Comparison of ENCODE assay signal across 9 mouse cellular contexts in the genomic region with DNA sequence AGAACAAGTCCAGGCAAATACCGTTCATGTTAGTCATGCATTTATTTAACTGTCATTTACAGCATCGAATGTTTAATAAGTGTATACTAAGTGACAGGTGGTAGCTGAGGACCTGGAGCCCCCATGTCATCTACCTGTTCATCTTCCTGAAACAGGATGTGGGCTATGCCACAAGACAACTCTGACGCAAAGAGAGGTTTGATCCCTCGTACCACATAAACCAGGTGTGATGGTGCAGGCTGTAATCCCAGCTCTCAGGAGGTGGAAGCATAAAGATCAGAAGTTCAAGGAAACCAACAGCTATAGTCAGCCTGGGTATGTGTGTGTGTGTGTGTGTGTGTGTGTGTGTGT. TPM values are rescaled to one million over a fixed set of nuclear protein-coding genes. Genes with fewer than 3 reads are reported as not detected.
DNase-seq lines count a peak whose midpoint lies in the region; ATAC-seq and TF ChIP-seq lines count a peak whose summit lies in the region.
"Had no signal": no experiment of that assay in that cellular context is flagged by ENCODE, and none has a peak within 500 bp of the region (broad histone marks: within the 10 kb centered on the region; RNA-seq: fewer than 3 reads in every experiment).

No protein-coding gene starts in this region.

- H3K79me2 ChIP-seq in MEL (ENCODE audit: control insufficient read depth, insufficient read depth, low read length, poor library complexity) = no peaks in the 10 kb centered on the region

- H3K27me3 ChIP-seq in heart, embryonic 12.5 days (replicated peaks) = no peaks in the 10 kb centered on the region
- peaks cover 5 to 9% of the 10 kb centered on the region in 2 experiments; a peak in 3 of 4 replicates for H3K27me3 ChIP-seq in MEL (ENCODE audit: control insufficient read depth in 1 of 2, insufficient read depth in 2 of 2, low read length in 2 of 2)
- no peaks in the 10 kb centered on the region; the same call in 1 of the 2 replicates for H3K27me3 ChIP-seq in hindbrain, embryonic 16.5 days (replicated peaks; ENCODE audit: control insufficient read depth, insufficient read depth, low read length)
- H3K27me3 ChIP-seq in midbrain, embryonic 14.5 days (ENCODE audit: control insufficient read depth, insufficient read depth, low read length) = no peaks in the 10 kb centered on the region

- DNase-seq in heart, adult 18-20 months = no peak
- DNase-seq in MEL (ENCODE audit: low read depth, low spot score) = no peak
- DNase-seq in midbrain, embryonic 14.5 days = no peak
- DNase-seq in right cerebral cortex, postnatal 4 days = no peak
- no peak for DNase-seq in right cerebral cortex, postnatal 14 days
- DNase-seq in cerebellum, adult 9-11 months = no peak

- TF ChIP-seq CTCF in MEL (IDR thresholded peaks at IDR 0.05 in 2 of 3, conservative IDR thresholded peaks at IDR 0.05 in 1 of 3; ENCODE audit: control insufficient read depth in 1 of 3, insufficient read depth in 1 of 3, low read depth in 2 of 3, low read length in 3 of 3, poor library complexity in 1 of 3, severe bottlenecking in 1 of 3) = no peak

- H3K9me3 ChIP-seq in heart, embryonic 12.5 days (replicated peaks) = no peaks in the 10 kb centered on the region
- H3K9me3 ChIP-seq in MEL (replicated peaks; ENCODE audit: insufficient read depth, low read length) = no peaks in the 10 kb centered on the region
- no peaks in the 10 kb centered on the region for H3K9me3 ChIP-seq in hindbrain, embryonic 16.5 days (ENCODE audit: control insufficient read depth, low read length)
- H3K9me3 ChIP-seq in midbrain, embryonic 14.5 days (ENCODE audit: control insufficient read depth, low read length) = no peaks in the 10 kb centered on the region
- H3K9me3 ChIP-seq: G1E had no signal

- peak overlapping the region; percentile 79 for H3K4me2 ChIP-seq in heart, embryonic 12.5 days
- peak overlapping the region; percentile 91 for H3K4me2 ChIP-seq in hindbrain, embryonic 16.5 days (ENCODE audit: low read length)
- peak overlapping the region; percentile 75 for H3K4me2 ChIP-seq in midbrain, embryonic 14.5 days (ENCODE audit: low read length)

- TF ChIP-seq EP300 in MEL (IDR thresholded peaks at IDR 0.05; ENCODE audit: low read depth in 1 of 2, low read length in 2 of 2) = no peak

- 41% methylated on average over 4 of the region's 4 CpGs for WGBS in heart, embryonic 12.5 days
- 45% methylated on average over 4 of the region's 4 CpGs for WGBS in hindbrain, embryonic 16.5 days
- WGBS in midbrain, embryonic 14.5 days = 51% methylated on average over 4 of the region's 4 CpGs

- no peak for ATAC-seq in heart, embryonic 12.5 days (ENCODE audit: insufficient number of reproducible peaks, low FRiP score)
- no peak; the same call in 1 of the 2 replicates for ATAC-seq in hindbrain, embryonic 16.5 days
- no peak for ATAC-seq in midbrain, embryonic 14.5 days (ENCODE audit: low FRiP score, low TSS enrichment)

- TF ChIP-seq POLR2A in MEL (IDR thresholded peaks at IDR 0.05; ENCODE audit: control insufficient read depth in 1 of 2, insufficient read depth in 1 of 2, low read depth in 1 of 2, low read length in 2 of 2, poor library complexity in 1 of 2) = no peak

- H3K9ac ChIP-seq in heart, embryonic 12.5 days = peak overlapping the region; percentile 64; the same call in 1 of the 2 replicates
- H3K9ac ChIP-seq in MEL (ENCODE audit: control insufficient read depth, low read depth, low read length, poor library complexity, severe bottlenecking) = peak overlapping the region; percentile 67
- H3K9ac ChIP-seq in hindbrain, embryonic 16.5 days (ENCODE audit: low read depth, low read length) = no peak overlapping the region; the same call in 1 of the 2 replicates
- H3K9ac ChIP-seq in midbrain, embryonic 14.5 days (replicated peaks; ENCODE audit: low read length) = peak overlapping the region; percentile 58

- TF ChIP-seq RAD21 in MEL (IDR thresholded peaks at IDR 0.05; ENCODE audit: low read depth, low read length) = no peak

- H3K27ac ChIP-seq in heart, embryonic 12.5 days (ENCODE audit: poor library complexity, severe bottlenecking) = peak overlapping the region; percentile 83; the same call in 1 of the 2 replicates
- H3K27ac ChIP-seq in MEL (ENCODE audit: control insufficient read depth, low read depth, low read length) = peak overlapping the region; percentile 48; the same call in 1 of the 2 replicates
- H3K27ac ChIP-seq in hindbrain, embryonic 16.5 days (ENCODE audit: low read depth, low read length) = no peak overlapping the region
- peak overlapping the region; percentile 45; the same call in 1 of the 2 replicates for H3K27ac ChIP-seq in midbrain, embryonic 14.5 days (replicated peaks; ENCODE audit: low read depth, low read length)

- peaks cover 23% of the 10 kb centered on the region for H3K4me1 ChIP-seq in heart, embryonic 12.5 days (replicated peaks)
- H3K4me1 ChIP-seq in MEL (ENCODE audit: control insufficient read depth in 1 of 2, insufficient read depth in 2 of 2, low read length in 2 of 2) = peaks cover 9 to 11% of the 10 kb centered on the region in 2 experiments
- peaks cover 4% of the 10 kb centered on the region for H3K4me1 ChIP-seq in hindbrain, embryonic 16.5 days (ENCODE audit: control insufficient read depth, insufficient read depth, low read depth, low read length)
- H3K4me1 ChIP-seq in midbrain, embryonic 14.5 days (ENCODE audit: control insufficient read depth, insufficient read depth, low read length) = peaks cover 5% of the 10 kb centered on the region

- H3K4me3 ChIP-seq in heart, embryonic 12.5 days = peak overlapping the region; percentile 45
- peak overlapping the region; percentile 59 to 77 for H3K4me3 ChIP-seq in MEL (ENCODE audit: control insufficient read depth in 1 of 2, insufficient read depth in 1 of 2, low read depth in 2 of 2, low read length in 2 of 2)
- peak overlapping the region; percentile 45 for H3K4me3 ChIP-seq in hindbrain, embryonic 16.5 days (ENCODE audit: low read length)
- H3K4me3 ChIP-seq in midbrain, embryonic 14.5 days (replicated peaks; ENCODE audit: low read depth, low read length) = peak overlapping the region; percentile 39

- H3K36me3 ChIP-seq in heart, embryonic 12.5 days = no peaks in the 10 kb centered on the region
- H3K36me3 ChIP-seq in MEL (ENCODE audit: control insufficient read depth in 1 of 2, insufficient read depth in 2 of 2, low read length in 2 of 2) = peaks cover 0 to 10% of the 10 kb centered on the region in 2 experiments; a peak in 2 of 4 replicates
- no peaks in the 10 kb centered on the region for H3K36me3 ChIP-seq in hindbrain, embryonic 16.5 days (ENCODE audit: control insufficient read depth, insufficient read depth, low read length)
- H3K36me3 ChIP-seq in midbrain, embryonic 14.5 days (ENCODE audit: control insufficient read depth, insufficient read depth, low read length) = no peaks in the 10 kb centered on the region
- H3K36me3 ChIP-seq: G1E had no signal

TF ChIP-seq in MEL, 35 proteins besides CTCF, POLR2A, EP300 and RAD21:
- TF ChIP-seq GABPA (IDR thresholded peaks at IDR 0.05; ENCODE audit: low read depth, low read length) = no peak
- 0 out of 2 replicates have a peak, but pooled peaks have one; percentile 17 for TF ChIP-seq JUND (IDR thresholded peaks at IDR 0.05; ENCODE audit: low read depth, low read length)

RNA-seq across cellular contexts. Expression of a gene that starts 19.4 kb away (rescaled TPM):
- polyA plus RNA-seq in heart, embryonic 12.5 days (2016; fragmentation: Nextera tagmentation; extraction: Ambion mirVana) = 9.5 and 10.8 TPM in 2 replicates
- 1 to 10 TPM; 6.9 to 7.5 TPM for total RNA-seq in heart, adult 18-20 months (2021)
- total RNA-seq in MEL (2012; rRNA removed) = 9.0 and 9.1 TPM in 2 replicates
- 1 to 10 TPM in 1 of 2 experiments, not detected in 1; 9.9 TPM for polyA plus RNA-seq in MEL (2012; ENCODE audit: insufficient read depth in 1 of 2, insufficient read length in 2 of 2, low read depth in 1 of 2, low replicate concordance in 2 of 2, missing spikeins in 1 of 2)
- polyA plus RNA-seq in hindbrain, embryonic 16.5 days (2015; fragmentation: Nextera tagmentation; extraction: Ambion mirVana) = 10.4 and 11.8 TPM in 2 replicates
- 10.6 and 13.4 TPM in 2 replicates for polyA plus RNA-seq in midbrain, embryonic 14.5 days (2014; fragmentation: Nextera tagmentation; extraction: Ambion mirVana)

RNA-seq across cellular contexts. Expression of a gene that starts 32.9 kb away (rescaled TPM):
- polyA plus RNA-seq in heart, embryonic 12.5 days (2016; fragmentation: Nextera tagmentation; extraction: Ambion mirVana) = 0.86 and 1.1 TPM in 2 replicates
- 10 to 100 TPM; 13.2 to 15.5 TPM for total RNA-seq in heart, adult 18-20 months (2021)
- 188 and 238 TPM in 2 replicates for total RNA-seq in MEL (2012; rRNA removed)
- polyA plus RNA-seq in MEL (2012; ENCODE audit: insufficient read depth in 1 of 2, insufficient read length in 2 of 2, low read depth in 1 of 2, low replicate concordance in 2 of 2, missing spikeins in 1 of 2) = 100 to 1,000 TPM in 1 of 2 experiments, 10 to 100 TPM in 1; 93.4 to 180 TPM
- polyA plus RNA-seq in hindbrain, embryonic 16.5 days (2015; fragmentation: Nextera tagmentation; extraction: Ambion mirVana) = 2.1 and 2.3 TPM in 2 replicates
- polyA plus RNA-seq in midbrain, embryonic 14.5 days (2014; fragmentation: Nextera tagmentation; extraction: Ambion mirVana) = 3.2 and 4.5 TPM in 2 replicates

Comparison
In these comparisons a context has a peak if more than half of its experiments do, and no peak if none do; other contexts are left out.
1. RNA of a gene that starts 32.9 kb away (polyA plus RNA-seq): 93.4 to 180 TPM in MEL; 3.2 to 4.5 TPM in midbrain, embryonic 14.5 days, 2.1 to 2.3 TPM in hindbrain, embryonic 16.5 days and 0.86 to 1.1 TPM in heart, embryonic 12.5 days; every median in the first group is over 10 times any median in the second.
2. Peak in every context shown above with its lines, with median percentiles within 50 percentile points of each other: H3K4me2 ChIP-seq and H3K4me3 ChIP-seq.